Mouse (Mus musculus) lung, embryonic 15.5 days (tissue): ENCODE measurements around the gene Ropn1. TPM values are rescaled to one million over a fixed set of nuclear protein-coding genes. Genes with fewer than 3 reads are reported as not detected.
"Not testable (repeated sequence)": the region's sequence is repeated elsewhere in the genome, so short reads cannot be mapped to it uniquely, and the experiment has no call there.

Source experiments
- ATAC-seq: fragments of 200-750 bp; cut with Nextera tagmentation; 2 replicates; pipeline ENCODE4 v1.8.0; 2017; ENCODE audit warnings: moderate number of reproducible peaks, borderline replicate concordance; ENCODE audit not compliant: low FRiP score, low TSS enrichment; ENCODE audit errors: extremely low read depth
- H3K27ac ChIP-seq: fragments of 300-500 bp; sonication (generic); 2 replicates; pipeline ENCODE4 v1.5.1; 2015; ENCODE audit warnings: moderate library complexity, mild to moderate bottlenecking, inconsistent platforms
- H3K27me3 ChIP-seq: fragments of 300-500 bp; sonication (generic); 2 replicates; pipeline ENCODE4 v1.6.1; 2015; ENCODE audit warnings: inconsistent platforms
- H3K36me3 ChIP-seq: fragments of 300-500 bp; sonication (generic); 2 replicates; pipeline ENCODE4 v1.6.1; 2015; ENCODE audit warnings: inconsistent platforms
- H3K4me1 ChIP-seq: fragments of 300-500 bp; sonication (generic); 2 replicates; pipeline ENCODE4 v1.6.1; 2015; ENCODE audit warnings: inconsistent platforms
- H3K4me2 ChIP-seq: fragments of 300-500 bp; sonication (generic); 2 replicates; pipeline ENCODE4 v1.6.1; 2015; ENCODE audit warnings: inconsistent platforms, mild to moderate bottlenecking, moderate library complexity
- H3K4me3 ChIP-seq: fragments of 300-500 bp; sonication (generic); 2 replicates; pipeline ENCODE4 v1.5.1; 2015; ENCODE audit warnings: mild to moderate bottlenecking, inconsistent platforms
- H3K9ac ChIP-seq: fragments of 300-500 bp; sonication (generic); 2 replicates; pipeline ENCODE4 v1.6.1; 2015; ENCODE audit warnings: inconsistent platforms
- H3K9me3 ChIP-seq: fragments of 300-500 bp; sonication (generic); 2 replicates; pipeline ENCODE4 v1.6.1; 2016; ENCODE audit warnings: inconsistent platforms
- WGBS: fragments of 180-500 bp; shearing (Covaris S2); methylation state at CpG from one replicate; pipeline ENCODE4 v1.1.7; 2015; 5-methylcytosine and 5-hydroxymethylcytosine counted together
- polyA plus RNA-seq: library from polyadenylated mRNA; unstranded; fragments of >200 nt; fragmentation: Nextera tagmentation; extraction: Ambion mirVana; gene quantifications from 2 replicates; pipeline ENCODE4 v1.2.1, GENCODE M21; 2015

Ropn1 gene
- not detected in 2 replicates for polyA plus RNA-seq

DNA sequence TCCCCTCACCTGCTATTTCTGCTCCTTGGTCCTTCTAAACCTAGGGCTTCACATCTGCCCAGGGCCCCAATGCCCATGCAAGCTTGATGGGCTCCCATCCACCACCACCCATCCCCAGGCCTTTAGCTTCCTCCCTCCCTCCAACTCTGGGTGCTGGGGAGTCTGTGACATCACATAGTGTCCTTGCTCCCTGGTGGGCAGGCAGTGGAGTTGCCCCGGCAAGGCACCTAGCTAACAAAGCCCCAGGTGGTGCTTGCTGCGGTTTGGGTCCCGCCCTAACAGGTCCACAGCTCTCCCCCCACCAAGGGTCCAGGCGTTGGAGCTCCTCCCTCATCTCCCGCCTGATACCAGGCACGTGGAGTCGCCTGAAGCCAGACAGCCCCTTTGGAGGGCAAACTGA, at the start of gene Ropn1:
Gene Ropn1 (plus strand): TSS at position 301 of the 400 bp plus-strand sequence.
- Histone ChIP-seq H3K27me3 (no peaks in the 10 kb centered on the region), H3K9ac (no peak within 1 kb of the TSS), H3K9me3 (no peaks in the 10 kb centered on the region), H3K4me3 (no peak within 1 kb of the TSS), H3K36me3 (no peaks in the 10 kb centered on the region), H3K4me2 (no peak within 1 kb of the TSS), H3K27ac (no peak within 1 kb of the TSS), H3K4me1 (peaks cover 10% of the 10 kb centered on the region)
- WGBS, result 57% methylated on average over 7 of the region's 7 CpGs
- ATAC-seq, result no peak

DNA sequence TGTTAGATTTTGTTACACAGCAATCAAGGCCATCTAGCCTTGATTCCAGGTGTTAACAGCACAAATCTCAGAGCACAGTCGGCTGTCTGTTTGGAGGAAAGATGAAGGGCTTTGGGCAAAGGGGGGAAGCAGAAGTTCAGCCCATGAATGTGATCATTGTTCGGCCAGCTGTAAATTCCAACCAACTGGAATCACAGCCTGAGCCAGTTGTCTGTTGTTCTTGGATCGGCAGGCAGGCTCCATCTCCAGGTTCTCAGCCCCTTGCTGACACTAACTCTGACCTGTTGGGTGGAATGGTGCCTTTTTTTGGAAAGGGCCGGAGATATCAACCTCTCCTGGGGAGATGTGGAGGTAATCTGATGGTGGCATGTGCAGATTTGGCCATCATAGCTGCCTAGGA, 47.8 kb upstream of the Ropn1 start:
- 61% methylated on average over 4 of the region's 4 CpGs for WGBS
- no peak overlapping the region for H3K4me2 ChIP-seq
- no peaks in the 10 kb centered on the region for H3K4me1 ChIP-seq

DNA sequence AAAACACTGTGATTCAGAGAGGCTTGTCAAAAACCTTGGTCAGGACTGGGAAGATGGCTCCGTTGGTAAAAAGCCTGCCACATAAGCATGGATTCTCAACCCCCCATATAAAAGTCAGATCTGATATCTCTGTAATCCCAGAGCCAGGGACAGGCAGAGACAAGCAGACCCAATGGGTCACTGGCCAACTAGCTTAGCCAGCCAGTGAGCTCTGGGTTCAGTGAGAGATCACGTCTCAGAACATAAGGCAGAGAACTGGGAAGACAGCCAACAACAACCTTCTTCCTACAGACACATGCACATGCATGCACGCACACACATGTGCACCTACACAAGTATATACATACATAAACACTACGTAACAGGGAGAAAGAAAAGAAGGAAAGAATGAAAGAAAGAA, 46.6 kb upstream of the Ropn1 start:
- ATAC-seq, result no peak
- Histone ChIP-seq H3K36me3 (no peaks in the 10 kb centered on the region), H3K4me2 (no peak overlapping the region), H3K27me3 (no peaks in the 10 kb centered on the region), H3K27ac (no peak overlapping the region), H3K4me1 (no peaks in the 10 kb centered on the region), H3K4me3 (no peak overlapping the region), H3K9me3 (no peaks in the 10 kb centered on the region), H3K9ac (no peak overlapping the region)
- WGBS, result 48% methylated on average over 4 of the region's 4 CpGs

More for the DNA sequence above, 47.8 kb upstream of the Ropn1 start:
- no peaks in the 10 kb centered on the region for H3K27me3 ChIP-seq
- no peaks in the 10 kb centered on the region for H3K9me3 ChIP-seq
- no peak for ATAC-seq
- H3K4me3 ChIP-seq, result no peak overlapping the region
- no peak overlapping the region for H3K27ac ChIP-seq
- no peaks in the 10 kb centered on the region for H3K36me3 ChIP-seq
- H3K9ac ChIP-seq, result no peak overlapping the region

DNA sequence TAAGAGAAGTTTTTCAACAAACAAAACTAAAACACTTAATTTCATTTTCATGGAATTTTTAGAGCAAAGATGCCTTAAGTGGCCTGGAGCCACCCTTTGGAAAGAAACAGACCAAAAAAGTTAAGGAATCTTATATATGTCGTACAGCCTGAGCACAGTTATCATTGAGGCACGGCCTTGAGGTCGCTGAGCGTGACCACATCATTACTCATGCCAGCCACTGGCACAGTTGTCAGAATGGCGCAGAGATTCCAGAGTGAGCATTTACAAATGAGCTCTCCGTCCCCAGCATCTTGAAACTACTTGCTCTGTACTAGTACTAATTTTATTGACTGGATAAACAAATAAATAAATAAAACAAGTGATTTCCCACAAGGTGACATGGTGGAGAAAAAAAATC, 45.9 kb upstream of the Ropn1 start:
- H3K27ac ChIP-seq, result no peak overlapping the region
- 52% methylated on average over 6 of the region's 6 CpGs for WGBS
- no peak for ATAC-seq

DNA sequence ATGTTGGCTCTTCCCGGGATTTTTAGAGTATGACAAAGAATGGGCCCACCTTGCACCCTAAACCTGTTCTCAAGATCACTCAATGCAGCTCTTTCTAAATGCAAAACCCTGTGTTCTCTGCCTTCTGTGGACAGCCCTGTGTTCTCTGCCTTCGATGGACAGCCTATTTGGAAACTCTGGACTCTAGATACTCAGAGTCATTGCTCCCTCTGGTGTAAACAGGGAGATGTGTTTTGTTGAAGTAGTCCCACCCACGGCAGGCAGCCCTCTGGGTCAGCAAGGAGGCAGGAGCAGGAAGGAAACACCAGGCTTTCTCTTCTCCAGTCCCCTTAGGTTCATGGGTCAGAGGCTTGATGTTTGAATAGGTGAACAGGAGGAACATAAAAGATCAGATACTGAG, 44.0 kb upstream of the Ropn1 start:
- H3K36me3 ChIP-seq, result no peaks in the 10 kb centered on the region
- H3K4me3 ChIP-seq, result no peak overlapping the region
- 21% methylated on average over 3 of the region's 3 CpGs for WGBS
- H3K27ac ChIP-seq, result no peak overlapping the region
- ATAC-seq, result no peak
- no peak overlapping the region for H3K4me2 ChIP-seq
- H3K9me3 ChIP-seq, result no peaks in the 10 kb centered on the region
- H3K9ac ChIP-seq, result no peak overlapping the region
- H3K27me3 ChIP-seq, result no peaks in the 10 kb centered on the region
- no peaks in the 10 kb centered on the region for H3K4me1 ChIP-seq

More for the DNA sequence above, 45.9 kb upstream of the Ropn1 start:
- Histone ChIP-seq H3K9me3 (no peaks in the 10 kb centered on the region), H3K36me3 (no peaks in the 10 kb centered on the region), H3K4me2 (no peak overlapping the region), H3K27me3 (no peaks in the 10 kb centered on the region), H3K9ac (no peak overlapping the region), H3K4me3 (no peak overlapping the region), H3K4me1 (no peaks in the 10 kb centered on the region)

DNA sequence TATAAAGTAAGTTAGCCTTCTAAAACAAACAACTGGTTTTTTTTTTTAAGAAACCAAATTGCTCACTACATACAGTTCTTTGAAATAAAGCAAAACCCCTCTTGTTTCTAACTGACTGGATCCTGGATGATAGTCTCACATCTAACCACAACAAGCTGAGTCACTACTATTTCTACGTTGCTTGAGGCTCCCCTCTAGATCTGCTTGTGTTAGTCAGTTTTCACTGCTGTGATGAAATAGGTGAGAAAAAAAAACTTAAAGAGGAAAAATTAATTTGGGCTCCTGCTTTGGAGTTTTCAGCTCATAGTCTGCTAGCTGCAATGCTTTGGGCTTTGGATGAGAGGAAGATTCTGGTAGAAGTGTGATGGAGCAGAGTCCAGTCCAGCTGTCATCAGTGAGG, 39.6 kb upstream of the Ropn1 start:
- Histone ChIP-seq H3K27me3 (no peaks in the 10 kb centered on the region), H3K4me2 (no peak overlapping the region), H3K4me3 (no peak overlapping the region), H3K9ac (no peak overlapping the region), H3K27ac (no peak overlapping the region), H3K4me1 (no peaks in the 10 kb centered on the region), H3K36me3 (no peaks in the 10 kb centered on the region), H3K9me3 (no peaks in the 10 kb centered on the region)
- 62% methylated on average over 1 of the region's 1 CpGs for WGBS
- ATAC-seq, result no peak

DNA sequence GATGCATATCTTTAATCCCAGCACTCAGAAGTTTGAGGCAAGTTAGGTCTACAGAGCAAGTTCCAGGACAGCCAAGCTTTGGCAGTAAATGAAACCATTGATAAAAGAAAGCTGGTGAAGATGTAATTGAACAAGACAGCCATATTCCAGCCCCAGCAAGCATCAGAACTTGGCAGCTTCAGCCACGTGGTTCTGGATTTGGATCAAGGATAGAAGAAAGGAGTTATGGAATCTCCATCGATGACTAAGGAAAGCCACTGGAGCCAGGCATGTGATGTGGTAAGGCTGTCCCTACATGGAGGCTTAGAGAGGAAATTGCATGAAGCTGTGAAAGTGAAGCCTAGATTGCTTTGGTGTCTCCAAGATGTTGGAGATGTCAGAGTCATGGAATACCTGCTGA, 35.7 kb upstream of the Ropn1 start:
- WGBS, result 63% methylated on average over 2 of the region's 2 CpGs
- Histone ChIP-seq H3K4me3 (no peak overlapping the region), H3K36me3 (no peaks in the 10 kb centered on the region), H3K9ac (no peak overlapping the region), H3K27me3 (no peaks in the 10 kb centered on the region), H3K9me3 (no peaks in the 10 kb centered on the region), H3K4me1 (no peaks in the 10 kb centered on the region), H3K27ac (no peak overlapping the region), H3K4me2 (no peak overlapping the region)
- no peak for ATAC-seq

DNA sequence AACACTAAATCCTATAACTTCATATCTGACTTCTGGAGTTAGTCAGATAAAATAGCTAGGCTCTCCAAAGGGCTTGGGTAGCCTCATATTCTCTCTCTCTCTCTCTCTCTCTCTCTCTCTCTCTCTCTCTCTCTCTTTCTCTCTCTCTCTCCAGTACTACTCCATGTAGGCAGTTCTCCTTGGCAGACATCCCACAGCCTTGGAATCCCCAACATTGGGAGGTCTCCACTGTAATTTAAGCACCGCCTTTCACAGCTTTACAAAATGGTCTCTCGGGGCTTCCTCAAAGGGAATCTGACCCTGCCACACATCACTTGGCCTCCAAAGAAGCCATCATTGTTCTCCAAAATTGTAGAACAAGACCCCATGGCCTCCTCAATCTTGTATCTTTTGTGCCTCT, 22.1 kb upstream of the Ropn1 start:
- no peak overlapping the region for H3K9ac ChIP-seq
- no peak overlapping the region for H3K27ac ChIP-seq
- H3K4me2 ChIP-seq, result no peak overlapping the region
- no peaks in the 10 kb centered on the region for H3K4me1 ChIP-seq
- H3K27me3 ChIP-seq, result no peaks in the 10 kb centered on the region
- 47% methylated on average over 2 of the region's 2 CpGs for WGBS
- no peak for ATAC-seq
- no peak overlapping the region for H3K4me3 ChIP-seq
- no peaks in the 10 kb centered on the region for H3K9me3 ChIP-seq
- H3K36me3 ChIP-seq, result no peaks in the 10 kb centered on the region

DNA sequence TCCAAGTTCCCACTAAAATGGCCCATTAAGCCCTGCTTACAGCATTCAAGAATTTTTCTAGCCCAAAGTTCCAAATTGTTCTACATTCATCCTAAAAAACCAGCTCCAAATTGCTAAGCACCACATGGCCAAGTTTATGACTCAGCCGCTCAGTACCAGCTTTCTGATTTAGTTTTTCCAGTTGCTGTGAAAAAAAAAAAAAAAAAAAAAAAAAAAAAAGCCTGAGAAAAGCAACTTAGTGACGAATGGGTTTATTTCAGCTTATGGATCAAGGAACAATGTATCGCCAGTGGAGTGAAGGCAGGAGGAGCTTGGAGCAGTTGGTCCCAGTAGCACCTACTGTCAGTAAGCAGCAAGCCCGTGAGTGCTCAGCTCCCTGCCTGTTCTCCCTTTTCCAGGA, 21.3 kb upstream of the Ropn1 start:
- H3K36me3 ChIP-seq, result no peaks in the 10 kb centered on the region
- H3K27ac ChIP-seq, result no peak overlapping the region
- no peak overlapping the region for H3K4me2 ChIP-seq
- H3K9ac ChIP-seq, result no peak overlapping the region
- H3K4me3 ChIP-seq, result no peak overlapping the region
- H3K9me3 ChIP-seq, result no peaks in the 10 kb centered on the region
- H3K4me1 ChIP-seq, result no peaks in the 10 kb centered on the region
- WGBS, result 71% methylated on average over 4 of the region's 4 CpGs
- no peaks in the 10 kb centered on the region for H3K27me3 ChIP-seq
- ATAC-seq, result no peak

DNA sequence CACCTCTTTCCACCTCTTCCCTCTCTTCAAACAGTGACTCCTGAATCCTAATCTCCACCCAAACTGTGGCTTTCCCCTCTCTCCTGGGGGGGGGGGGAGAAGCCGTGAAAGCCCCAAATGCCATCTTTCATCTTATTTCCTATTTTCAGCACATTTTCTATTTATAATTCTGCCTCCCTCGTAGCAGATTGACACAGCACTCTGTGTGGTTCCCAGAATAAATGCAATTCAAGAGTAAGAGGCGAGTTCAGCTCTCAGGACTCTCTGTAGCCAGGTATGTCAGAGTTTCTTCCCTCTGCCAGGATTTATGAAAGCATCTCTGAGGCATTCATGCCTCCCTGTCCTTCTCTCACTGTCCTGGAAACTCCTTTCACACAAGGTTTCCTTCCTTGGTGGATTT, 14.2 kb upstream of the Ropn1 start:
- H3K4me1 ChIP-seq, result no peaks in the 10 kb centered on the region
- no peak overlapping the region for H3K4me2 ChIP-seq
- H3K27ac ChIP-seq, result no peak overlapping the region
- H3K9me3 ChIP-seq, result no peaks in the 10 kb centered on the region
- H3K4me3 ChIP-seq, result no peak overlapping the region
- no peaks in the 10 kb centered on the region for H3K27me3 ChIP-seq
- ATAC-seq, result no peak
- WGBS, result 49% methylated on average over 3 of the region's 3 CpGs
- H3K9ac ChIP-seq, result no peak overlapping the region
- H3K36me3 ChIP-seq, result no peaks in the 10 kb centered on the region

DNA sequence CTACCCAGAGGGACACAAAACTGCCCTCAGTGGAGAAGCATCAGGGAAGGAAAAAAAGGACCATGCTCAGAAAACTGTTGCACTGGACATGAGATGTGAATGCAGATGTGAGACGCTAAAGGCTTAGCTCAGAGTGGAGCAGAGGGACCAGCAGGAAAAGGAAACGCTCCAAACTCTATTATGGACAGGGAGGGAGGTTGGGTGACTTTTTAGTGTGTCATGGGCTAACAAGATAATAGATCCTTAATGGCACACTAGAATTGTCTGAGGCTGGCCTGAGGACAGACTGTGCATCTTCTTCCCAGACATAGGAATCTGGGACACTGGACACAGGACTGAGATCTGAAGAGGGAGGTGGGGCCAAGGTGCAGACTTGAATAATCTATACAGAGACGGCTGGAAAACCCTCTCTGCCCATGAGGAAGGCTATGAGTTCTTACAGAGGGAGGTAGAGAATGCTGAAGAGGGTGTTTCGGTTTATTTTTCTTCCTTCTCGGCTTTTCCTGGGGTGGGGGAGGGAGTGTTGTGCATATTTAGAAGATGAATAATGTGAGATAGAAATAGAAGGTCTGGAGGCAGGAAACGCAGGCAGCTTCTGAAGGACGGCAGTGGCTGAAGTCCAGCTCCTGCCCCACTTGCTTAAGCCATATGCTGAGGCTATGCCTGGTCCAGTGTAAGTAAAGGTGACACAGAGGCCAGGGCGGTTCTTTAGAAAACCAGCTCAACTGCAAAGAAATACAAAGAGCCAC, 6.0 kb upstream of the Ropn1 start:
- Histone ChIP-seq H3K4me2 (peak overlapping the region; percentile 38), H3K9me3 (no peaks in the 10 kb centered on the region), H3K36me3 (no peaks in the 10 kb centered on the region), H3K27me3 (no peaks in the 10 kb centered on the region), H3K4me1 (peaks cover 37% of the 10 kb centered on the region), H3K27ac (peak overlapping the region; percentile 82), H3K9ac (no peak overlapping the region), H3K4me3 (no peak overlapping the region)
- WGBS, result 19% methylated on average over 8 of the region's 8 CpGs
- peak; percentile 92 for ATAC-seq

DNA sequence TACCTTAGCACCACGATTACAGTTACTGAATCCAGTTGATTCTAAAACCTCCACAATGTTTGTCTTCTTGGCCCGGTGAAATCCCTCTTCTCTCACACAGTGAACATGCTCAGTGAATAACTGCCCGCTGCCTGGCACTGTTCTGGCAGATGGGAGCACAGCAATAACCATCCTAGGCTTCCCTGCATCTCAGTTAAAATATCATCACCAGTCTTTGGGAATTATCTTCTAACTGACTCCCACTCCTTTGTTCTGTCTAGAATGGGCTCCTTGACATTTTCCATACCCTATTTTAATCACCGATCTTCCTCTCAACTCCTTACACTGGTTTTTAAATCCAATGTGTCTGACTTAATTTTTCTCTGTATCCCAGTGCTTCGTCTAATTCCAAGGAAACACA, 3.3 kb downstream of the Ropn1 start:
- H3K4me2 ChIP-seq, result no peak overlapping the region
- WGBS, result 84% methylated on average over 5 of the region's 5 CpGs
- no peaks in the 10 kb centered on the region for H3K9me3 ChIP-seq

DNA sequence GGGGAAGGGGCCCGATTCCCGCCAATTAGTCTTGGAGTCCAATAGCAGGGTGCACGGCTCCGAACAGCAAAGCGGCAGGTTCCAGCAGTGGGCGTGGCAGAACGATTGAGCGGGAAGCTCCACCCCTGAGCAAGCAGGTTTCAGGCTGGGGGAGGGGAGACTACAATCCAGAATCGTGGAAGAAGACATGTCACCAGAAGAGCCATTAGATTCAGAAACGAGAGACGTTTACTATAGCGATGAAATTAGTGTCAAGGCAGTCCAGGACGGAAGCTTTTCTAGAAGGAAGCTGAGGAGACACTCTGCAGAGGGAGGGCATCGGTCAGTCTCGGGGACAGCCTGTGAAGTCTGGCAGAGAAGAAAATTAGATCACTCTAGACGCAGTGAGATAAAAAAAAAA, 7.8 kb downstream of the Ropn1 start:
- ATAC-seq, H3K4me1 ChIP-seq, H3K27ac ChIP-seq, H3K9me3 ChIP-seq, H3K36me3 ChIP-seq, H3K27me3 ChIP-seq, H3K9ac ChIP-seq: not testable (repeated sequence)
- Histone ChIP-seq H3K4me3 (peak overlapping the region; percentile 34), H3K4me2 (peak overlapping the region; percentile 62)
- WGBS, result 3% methylated on average over 16 of the region's 16 CpGs

More for the DNA sequence above, 3.3 kb downstream of the Ropn1 start:
- no peak overlapping the region for H3K4me3 ChIP-seq
- H3K9ac ChIP-seq, result no peak overlapping the region
- H3K36me3 ChIP-seq, result no peaks in the 10 kb centered on the region
- 0 out of 2 replicates have a peak, but pooled peaks cover 3% of the 10 kb centered on the region for H3K27me3 ChIP-seq
- H3K4me1 ChIP-seq, result peaks cover 2% of the 10 kb centered on the region
- no peak overlapping the region for H3K27ac ChIP-seq
- no peak for ATAC-seq
